Mouse (Mus musculus): ENCODE data around the gene Trappc12. TPM values are rescaled to one million over a fixed set of nuclear protein-coding genes. Genes with fewer than 3 reads are reported as not detected.
"Not testable (repeated sequence)": the region's sequence is repeated elsewhere in the genome, so short reads cannot be mapped to it uniquely, and the experiment has no call there.

The Trappc12 gene
- total RNA-seq, 2 experiments from 2014 or later, result 21.9 to 23.7 TPM

DNA sequence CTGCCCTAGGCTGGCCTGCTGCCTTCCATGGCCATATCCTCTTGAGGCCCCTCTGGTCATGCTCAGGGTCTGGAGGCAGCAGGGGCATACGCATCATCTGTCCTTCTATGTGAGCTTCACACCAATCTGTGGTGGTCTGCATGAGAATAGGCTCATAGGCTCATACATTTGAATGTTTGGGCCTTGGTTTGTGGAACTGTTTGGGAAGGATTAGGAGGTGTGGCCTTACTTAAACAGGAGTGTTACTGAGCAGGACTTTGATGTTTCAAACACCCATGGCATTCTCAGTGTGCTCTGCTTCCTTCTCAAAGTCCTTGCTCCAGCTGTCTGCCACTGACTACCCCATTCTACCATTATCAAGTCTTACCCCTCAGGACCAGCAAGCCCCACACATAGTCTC is 16.0 kb downstream of the Trappc12 start:
- DNase-seq (ENCODE audit: low spot score in 2 of 2), result no peak

DNA sequence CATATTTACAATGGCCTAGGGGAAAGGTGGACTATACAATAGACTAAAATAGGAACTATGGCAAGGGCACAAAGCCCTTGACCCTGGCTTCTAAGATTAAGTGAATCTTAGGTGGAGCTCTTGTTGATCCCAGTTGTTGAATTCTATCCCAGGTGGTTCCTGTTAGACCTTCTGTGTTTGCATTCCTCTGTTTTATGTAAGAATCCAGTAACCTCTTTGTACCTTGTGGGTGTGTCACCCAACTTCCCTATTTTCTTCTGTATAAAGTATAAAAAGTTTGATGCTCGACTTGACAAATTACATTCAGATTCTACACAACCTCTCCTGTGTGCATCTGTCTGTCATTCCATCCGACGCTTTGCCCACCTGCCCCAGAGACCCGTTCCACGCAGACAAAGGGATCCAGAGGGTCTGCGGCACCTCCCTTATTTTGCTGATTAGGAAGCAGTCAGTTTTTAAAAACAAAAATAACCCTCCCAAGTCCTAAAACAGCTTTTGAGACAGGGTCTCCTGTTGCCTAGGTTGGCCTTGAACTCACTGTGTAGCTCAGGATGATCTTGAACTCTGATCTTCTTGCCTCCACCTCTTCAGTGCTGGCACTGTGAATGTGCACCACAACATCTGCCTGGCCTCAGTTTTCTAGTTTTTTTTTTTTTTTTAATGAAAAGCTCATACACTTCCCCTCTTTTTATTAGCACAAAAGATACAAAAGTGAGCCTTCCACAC is 16.6 kb downstream of the Trappc12 start:
- not testable (repeated sequence) for DNase-seq (ENCODE audit: low spot score in 2 of 2)

DNA sequence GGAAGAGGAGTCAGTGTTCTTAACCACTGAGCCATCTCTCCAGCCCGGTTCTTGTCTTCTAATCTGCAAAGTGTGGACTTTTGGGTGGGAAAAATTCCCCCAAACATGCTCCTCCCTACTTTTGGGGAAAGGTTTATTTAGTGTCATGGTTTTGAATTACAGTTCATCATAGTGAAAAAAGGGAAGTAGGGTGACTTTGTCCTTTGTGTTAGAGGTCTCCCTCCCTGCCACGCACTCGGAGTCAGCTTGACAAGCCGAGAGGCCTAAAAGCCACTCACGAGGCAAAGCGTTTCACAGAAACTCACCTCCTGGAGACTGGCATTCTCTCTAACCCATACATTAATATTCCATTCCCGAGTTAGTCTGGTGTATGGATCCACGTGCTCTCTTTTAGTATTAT is 17.6 kb downstream of the Trappc12 start:
- DNase-seq (ENCODE audit: low spot score in 2 of 2), result no peak

DNA sequence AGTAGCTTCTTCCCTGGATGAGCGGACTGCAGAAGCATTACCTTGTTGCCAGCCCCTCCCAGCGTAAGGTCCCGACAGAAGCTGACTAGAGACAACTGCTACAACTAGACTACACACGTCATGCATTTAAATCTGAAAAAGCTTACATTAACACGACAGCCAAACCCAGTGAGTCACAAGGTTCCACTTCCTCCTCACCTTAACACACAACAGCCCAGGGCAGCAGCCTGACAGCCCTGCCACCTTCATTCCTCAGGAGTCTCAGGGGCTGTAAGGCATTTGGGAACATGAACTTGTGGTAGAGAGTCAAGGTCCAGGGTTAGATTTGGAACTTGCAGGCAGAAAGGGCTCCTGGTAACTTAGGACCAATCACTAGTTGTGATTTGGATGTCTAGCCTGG is 23.2 kb downstream of the Trappc12 start:
- DNase-seq (ENCODE audit: low spot score in 2 of 2), result no peak

DNA sequence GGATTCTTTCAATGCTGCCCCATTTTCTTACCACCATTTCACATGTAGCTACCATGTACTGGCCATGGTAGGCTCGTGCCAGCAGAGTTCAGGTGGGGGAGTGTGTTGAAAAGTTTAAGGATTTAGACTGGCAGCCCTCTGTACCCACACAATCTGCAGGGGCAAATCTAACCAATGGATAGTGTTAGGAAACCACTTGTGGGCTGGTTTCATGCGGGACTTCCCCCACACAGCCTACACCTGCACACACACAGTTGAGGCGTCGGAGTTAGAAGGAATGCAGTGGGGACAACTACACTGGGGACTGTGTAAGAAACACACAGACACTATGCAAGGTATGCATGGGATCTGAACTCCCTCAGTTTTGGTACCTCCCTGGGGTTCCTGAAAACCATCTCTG is 24.1 kb downstream of the Trappc12 start:
- no peak for DNase-seq (ENCODE audit: low spot score in 2 of 2)

DNA sequence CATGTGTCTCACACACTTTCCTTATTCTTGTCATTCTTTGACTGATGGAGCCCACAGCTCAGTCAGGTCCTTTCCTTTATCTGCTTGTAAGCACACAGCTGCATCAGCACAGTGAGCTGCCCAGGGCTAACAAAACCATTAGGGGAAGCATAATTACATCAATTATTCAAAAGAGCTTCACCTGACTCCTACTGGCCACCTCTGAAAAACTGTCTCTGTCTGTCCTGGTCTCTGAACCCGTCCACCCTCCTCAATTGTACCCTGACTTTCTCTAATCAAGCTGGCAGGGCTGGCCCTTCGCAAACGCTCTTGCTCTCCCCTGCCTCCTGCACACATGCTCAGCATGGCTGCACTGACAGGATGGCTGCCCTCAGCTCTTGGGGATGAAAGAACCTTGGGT is 25.9 kb downstream of the Trappc12 start:
- no peak for DNase-seq (ENCODE audit: low spot score in 2 of 2)

DNA sequence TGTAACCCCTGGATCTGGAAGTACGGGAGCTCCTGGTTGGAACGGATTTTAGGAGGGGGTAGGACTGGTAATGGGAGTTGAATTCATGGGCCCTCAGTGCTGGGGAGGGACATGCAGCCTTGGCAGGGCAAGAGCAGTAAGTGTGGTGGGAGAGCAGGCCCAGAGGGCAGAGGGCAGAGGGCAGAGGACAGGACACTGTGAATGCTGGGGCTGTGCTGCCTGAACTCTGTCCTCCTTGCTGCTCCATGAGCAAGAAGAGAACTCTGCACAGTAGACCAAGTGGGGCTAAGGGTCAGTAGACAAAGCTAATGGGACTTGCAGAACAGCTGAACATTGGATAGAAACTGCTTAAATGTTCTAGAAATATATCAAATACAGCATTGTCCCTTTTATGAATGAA is 32.2 kb downstream of the Trappc12 start:
- DNase-seq (ENCODE audit: low spot score in 2 of 2), result no peak

DNA sequence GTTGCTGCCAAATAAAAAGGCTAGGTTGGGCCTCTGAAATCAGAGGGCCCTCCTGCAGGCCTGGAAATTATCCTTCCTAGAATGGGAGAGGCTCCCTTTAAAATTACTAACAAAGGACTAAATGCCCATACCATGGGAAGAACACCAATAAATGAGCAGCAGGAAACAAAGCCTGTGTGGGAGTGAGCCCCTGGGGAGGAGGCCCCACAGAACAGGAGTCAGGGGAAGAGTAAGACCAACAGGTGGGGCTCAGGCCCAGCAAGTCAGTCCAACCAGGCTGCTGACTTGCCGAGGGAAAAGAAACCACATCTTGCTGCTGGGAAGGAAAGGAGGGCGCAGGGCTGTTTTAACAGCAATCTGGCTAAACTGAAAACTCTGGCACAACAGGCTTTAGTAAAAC is 33.2 kb downstream of the Trappc12 start:
- DNase-seq (ENCODE audit: low spot score in 2 of 2), result no peak

DNA sequence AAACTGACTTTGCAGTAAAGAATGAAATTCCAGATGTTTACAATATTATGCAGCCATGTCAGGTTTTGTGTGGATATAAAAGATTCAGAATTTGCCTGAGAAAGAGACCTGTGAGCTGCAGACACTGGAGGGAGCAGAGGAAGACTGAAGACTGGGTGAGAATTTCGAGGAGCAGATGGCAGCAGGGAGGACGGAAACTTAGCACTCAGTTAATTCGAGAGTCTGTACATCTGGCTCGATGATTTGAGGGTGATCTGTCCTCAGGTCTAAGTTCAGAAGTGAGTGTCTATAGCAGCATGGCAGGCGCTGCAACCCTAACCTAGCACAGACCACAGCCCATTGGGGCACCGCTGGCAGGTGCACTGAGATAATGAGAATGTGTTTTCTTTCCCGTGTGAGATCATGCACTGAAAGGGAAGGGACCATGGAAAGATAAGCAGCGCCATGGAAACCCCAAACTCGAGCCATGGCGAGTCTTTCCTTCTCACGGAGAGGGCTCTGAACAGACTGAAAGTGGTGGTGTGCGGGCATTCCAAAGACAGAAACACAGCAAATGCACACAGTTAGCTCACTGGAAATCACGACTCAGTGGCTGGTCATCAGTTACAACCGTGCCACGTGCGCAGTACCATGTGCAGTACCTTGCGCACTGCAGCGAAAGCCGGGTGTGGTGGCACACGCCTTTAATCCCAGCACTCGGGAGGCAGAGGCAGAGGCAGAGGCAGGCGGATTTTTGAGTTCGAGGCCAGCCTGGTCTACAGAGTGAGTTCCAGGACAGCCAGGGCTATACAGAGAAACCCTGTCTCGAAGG is 35.2 kb downstream of the Trappc12 start:
- no peak for DNase-seq (ENCODE audit: low spot score in 2 of 2)

DNA sequence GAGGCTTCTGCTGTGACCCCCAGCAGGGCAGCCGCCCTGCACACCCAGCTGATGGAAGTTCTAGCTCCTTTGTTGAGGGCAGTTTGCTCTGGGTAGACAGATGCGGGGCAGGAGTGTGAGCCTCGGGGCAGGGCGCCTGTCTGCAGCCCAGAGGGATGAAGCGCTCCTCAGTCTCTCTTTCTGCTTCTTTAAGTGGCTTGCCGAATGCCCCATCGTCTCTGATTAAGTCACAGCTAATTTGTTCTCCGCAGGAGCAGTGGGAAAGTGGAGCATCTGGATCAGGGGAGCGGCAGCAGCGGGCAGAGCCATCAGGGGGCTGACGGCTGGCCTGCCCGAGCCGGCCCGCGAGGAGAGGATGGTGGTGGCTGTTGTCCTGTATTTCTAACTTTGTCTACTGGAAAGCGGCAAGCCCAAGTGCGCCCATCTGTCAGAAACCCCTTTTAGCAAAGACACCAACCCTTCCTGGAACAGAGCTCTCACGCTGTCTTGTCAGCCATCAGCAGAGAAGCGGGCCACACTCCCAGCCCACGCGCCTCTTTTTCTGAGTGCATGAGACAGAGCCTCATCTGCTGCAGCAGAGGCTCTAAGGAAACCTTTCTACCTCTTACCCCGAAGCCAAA is 39.6 kb downstream of the Trappc12 start:
- DNase-seq (ENCODE audit: low spot score in 2 of 2), result no peak

DNA sequence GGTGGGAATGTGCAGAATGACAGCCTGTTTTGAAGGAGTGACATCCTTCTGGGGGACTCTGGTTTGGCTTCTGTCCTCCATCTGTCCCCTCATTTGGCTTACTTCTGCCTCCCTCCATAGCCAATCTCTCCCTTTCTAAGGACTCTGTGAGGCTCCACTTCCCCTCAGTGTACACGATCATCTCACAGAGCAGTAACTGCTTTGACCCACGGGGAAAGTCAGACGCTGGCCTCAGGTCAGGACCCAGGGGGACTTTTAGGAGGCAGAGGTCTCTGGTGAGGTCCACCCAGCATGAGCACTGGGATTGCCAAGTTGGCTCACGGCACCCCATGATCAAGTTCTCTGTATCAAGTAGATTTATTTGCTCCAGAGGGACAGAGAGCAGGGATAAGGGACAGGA is 42.1 kb downstream of the Trappc12 start:
- no peak for DNase-seq (ENCODE audit: low spot score in 2 of 2)

DNA sequence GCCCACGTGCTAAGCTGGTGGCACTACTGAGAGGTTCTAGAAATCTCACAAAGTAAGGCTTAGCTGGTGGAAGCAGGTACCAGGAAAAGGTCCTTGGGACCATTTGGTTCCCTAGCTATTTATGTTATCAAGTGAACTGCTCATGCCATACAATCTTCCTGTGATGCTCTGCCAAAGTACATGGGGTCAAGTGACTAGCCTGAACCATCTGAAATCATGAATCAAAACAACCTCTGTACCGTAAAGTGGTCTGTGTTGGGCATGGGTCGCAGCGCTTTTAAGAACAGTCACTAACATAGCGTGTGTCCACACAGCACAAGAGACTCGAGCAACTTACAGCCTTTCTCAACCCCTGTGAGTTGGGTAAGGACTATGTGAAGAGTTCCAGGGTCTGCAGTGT is 45.1 kb downstream of the Trappc12 start:
- DNase-seq (ENCODE audit: low spot score in 2 of 2), result no peak

DNA sequence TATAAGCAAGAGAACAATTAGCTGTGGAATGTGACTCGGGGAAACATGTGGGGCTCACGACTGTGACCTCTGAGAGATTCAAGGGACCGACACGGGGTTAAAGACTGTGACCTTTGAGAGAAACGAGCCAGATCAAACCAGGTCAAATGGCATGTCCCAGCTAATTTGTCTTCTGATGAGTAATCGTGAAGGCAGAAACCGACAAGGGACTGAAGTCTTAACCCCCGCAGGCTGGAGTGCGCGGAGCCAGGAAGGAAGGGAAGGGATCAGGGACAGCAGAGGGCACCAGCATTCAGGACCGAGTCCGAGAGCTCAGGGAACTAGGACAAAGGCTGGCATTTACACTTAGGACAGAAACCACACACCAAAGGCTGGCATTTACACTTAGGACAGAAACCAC is 45.9 kb downstream of the Trappc12 start:
- no peak for DNase-seq (ENCODE audit: low spot score in 2 of 2)

DNA sequence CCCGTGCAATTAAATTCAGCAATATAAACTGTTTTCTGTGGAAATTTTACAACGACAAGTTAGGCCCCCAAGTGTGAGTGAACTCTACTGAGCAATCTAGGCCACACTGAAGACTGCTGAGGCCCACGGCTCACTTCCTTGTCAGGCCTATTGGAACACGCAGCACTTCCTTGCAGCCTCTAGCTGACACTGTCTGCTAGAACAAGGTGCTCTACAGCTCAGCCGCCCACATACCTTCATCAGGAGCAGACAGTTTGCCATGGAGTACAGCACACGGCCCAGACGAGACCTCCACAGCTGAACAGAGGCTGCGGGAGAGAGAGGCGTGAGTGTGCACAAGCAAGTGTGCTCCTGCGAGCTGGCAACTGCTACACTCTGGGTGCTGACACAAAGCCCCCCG is 49.0 kb downstream of the Trappc12 start:
- no peak for DNase-seq (ENCODE audit: low spot score in 2 of 2)

DNA sequence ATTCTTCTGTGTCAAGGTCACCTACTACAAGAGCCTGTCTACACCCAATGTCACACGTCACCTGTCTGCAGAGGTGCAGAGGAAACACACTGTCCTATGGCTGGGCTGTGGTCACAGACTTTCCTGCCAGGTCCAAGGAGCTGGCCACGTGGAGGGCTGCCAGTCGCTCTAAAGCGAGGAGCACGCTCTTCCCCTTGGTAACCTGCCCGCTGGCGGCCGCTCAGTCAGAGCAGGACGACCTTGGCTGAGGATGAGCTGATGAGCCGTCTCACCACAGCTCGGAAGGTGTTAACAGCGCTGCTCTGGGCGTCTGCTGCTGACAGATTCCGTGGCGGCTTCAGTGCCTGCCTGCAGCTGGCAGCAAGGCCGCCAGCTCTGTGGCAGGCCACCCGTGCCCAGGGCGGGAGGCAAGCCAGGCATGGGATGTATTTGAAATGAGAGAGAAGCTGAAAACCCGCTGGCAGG is 49.7 kb downstream of the Trappc12 start:
- DNase-seq (ENCODE audit: low spot score in 2 of 2), result peak in 1 of 2 experiments; percentile 51

DNA sequence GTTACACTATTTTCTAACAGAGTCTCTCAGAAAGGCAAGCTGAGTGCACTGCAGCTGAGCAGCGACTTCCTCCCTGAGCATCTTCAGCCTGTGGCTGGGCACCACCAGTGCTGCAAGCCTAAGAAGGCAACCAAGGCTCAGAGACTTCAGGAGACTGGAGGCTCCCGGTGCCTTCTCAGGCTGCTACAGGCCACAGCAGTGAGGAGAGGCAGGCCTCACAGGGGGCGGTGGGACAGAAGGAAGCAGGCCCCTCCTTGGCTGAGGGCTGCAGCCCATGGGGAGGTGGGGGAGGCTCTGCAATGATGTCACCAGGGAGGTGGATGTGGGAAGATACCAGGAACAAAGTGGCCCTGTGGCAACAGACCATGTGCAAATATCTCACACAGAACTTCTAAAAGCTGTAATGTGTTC is 50.2 kb downstream of the Trappc12 start:
- no peak for DNase-seq (ENCODE audit: low spot score in 2 of 2)

DNA sequence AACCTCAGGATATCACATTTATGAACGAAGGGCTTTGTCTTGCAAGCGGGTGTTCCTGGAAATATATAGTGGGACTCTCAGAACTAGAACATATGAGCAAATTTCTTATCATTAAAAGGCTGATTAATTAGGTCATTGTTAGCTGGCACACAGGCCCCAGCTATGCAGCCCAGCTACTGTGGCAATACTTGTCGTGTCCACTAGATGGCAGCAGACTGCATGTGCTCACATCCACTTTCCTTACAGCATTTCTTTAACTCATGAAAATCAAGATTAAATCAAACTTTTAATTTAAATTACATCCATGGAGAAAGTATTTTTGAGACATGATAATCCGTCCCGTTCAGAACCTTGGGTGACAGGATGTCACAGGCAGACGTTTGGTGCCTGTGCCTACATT is 50.6 kb downstream of the Trappc12 start:
- DNase-seq (ENCODE audit: low spot score in 2 of 2), result peak; percentile 38 to 59

DNA sequence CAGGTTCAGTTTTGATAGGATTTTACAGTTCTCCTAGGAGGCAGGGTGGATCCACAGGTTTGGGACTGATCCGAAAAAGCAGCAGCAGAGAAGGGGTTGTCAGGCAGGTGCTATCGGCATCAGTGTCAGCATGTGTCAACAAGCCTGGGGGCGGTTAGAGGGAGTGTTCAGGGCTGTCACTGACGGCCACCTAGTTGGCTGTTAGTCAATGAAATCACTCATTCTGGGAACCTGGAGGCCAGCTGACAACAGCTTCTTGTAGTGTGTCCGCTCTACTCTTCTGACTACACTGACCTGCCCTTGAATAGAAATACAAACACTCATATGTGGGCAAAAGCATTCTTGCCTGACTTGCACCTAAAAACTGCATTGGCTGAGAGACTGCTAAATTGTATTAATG is 51.2 kb downstream of the Trappc12 start:
- no peak for DNase-seq (ENCODE audit: low spot score in 2 of 2)

DNA sequence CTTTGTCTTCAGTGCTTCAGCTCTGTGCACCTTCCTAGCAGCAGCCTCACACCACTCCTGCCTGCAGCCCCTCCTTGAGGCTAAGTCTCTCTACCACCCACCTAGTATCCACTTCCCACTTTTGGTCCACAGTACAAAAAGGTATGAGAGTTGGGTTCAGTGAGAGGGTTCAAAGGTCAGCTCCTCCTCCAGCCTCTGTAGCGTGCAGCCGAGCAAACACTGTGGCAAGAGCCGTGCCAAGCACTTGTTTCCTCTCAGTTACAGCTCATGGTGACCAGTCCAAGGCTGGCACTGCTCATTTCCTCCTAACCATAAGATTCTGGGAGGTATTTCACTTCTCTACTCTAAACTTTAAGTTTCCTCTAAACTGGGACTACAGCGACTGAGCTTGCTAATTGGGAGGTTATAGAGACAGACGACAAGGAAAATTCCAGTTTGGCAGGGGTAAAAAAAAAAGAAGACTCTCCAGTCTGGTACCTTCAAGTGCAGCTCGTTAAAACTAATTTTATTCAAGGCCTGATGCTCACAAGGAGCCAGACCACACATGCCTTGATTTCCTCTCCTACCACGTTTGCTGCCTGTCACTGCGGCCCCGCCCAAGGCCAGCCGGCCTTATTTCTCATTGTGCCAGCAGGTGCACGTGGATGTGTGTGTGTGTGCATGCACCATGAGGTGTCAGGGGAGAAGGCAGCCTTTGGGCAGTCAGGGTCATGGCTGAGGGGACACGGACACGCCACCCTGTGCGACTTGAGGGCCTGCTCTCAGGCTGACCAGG is 52.3 kb downstream of the Trappc12 start:
- no peak for DNase-seq (ENCODE audit: low spot score in 2 of 2)

DNA sequence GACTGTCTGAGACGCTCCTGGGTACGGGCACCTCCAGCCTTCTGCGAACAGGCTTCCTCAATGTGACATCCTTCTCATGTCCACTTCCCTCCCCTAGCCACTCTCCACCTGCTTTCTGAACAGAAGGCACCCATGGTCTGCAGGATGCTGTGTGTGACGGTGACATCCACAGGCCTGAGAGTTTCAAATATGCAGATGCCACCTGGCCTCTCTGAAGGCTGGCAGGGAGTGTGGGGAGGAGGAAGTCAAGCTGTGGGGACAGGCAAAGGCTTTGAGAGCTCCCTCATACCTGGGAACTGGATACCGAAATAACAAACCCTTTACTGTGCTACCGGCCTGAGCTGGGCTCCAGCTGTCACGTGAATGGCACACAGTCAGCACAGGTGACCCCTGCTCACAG is 55.5 kb downstream of the Trappc12 start:
- DNase-seq (ENCODE audit: low spot score in 2 of 2), result no peak

DNA sequence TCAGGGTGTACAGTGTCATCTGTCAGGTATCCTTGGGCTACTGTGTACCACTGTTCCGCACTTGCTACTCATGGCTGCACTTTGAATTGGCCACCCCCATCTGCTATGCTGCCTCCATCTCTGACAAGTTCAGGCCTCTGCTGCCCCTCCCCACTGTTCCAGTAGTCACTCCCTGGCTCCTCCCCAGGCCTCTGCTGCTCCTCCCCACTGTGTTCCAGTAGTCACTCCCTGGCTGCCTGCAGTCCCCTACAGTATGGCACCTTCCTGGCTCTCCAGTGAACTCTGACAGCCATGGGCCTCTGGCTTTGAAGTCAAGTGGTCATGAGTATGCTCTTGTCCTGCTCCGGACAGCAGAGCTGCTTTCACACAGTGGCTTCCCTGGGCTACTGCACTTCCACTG is 56.0 kb downstream of the Trappc12 start:
- DNase-seq (ENCODE audit: low spot score in 2 of 2), result no peak
